Mouse (Mus musculus) heart, adult 8-10 months (tissue): Measurements from ENCODE around the gene Cab39l. TPM values are rescaled to one million over a fixed set of nuclear protein-coding genes. Genes with fewer than 3 reads are reported as not detected.

Source experiments
- DNase-seq: peaks from one replicate; pipeline ENCODE4 v3.0.0; 2022; ENCODE audit warnings: low spot score
- total RNA-seq, 4 experiments: library from RNA; stranded (reverse); gene quantifications; 2 replicates each; pipeline ENCODE4 v1.2.4; 2022

The Cab39l gene
- total RNA-seq, 4 experiments from 2014 or later: 21.4 to 29.6 (median 24.4) TPM

DNA sequence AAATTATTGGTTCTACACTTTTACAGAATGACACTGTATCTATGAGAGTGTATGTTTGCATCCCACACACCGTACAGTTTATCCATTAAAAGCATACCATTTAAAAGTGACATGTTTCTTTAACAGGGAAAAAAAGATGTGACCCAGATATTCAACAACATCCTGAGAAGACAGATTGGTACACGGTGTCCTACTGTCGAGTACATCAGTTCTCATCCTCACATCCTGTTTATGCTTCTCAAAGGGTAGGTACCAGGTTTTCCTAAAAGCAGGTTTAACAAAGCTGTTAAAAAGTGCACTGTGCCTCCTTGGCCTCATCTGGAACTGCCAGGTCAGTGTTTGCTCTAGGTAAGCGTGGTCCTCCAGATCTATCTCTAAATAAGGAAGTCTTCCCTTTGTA lies 65.4 kb downstream of the Cab39l start:
- DNase-seq: no peak

DNA sequence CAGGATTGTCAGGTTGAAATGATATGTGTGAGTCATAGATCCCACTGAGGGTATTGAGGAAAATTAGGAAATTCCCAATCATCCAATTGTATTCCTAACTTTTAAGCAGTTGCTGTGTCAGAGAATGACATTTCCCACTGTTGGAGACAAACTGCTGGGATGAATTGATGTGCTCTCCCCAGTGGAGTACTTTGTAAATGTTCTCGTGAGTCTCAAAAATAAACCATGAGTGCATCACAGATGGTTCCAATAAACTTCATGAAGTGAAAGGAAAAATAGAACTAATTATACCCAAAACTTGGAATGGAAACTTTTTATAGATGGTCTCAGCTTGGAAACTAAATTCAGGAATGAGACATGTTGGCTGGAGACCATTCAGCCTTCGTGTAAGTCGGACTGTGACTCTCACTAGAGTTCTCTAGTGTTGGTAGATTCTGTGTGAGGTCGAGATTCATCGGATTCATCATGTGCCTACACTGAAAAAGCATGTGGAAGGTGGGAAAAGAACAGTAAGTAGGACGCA lies 73.2 kb downstream of the Cab39l start:
- DNase-seq: no peak

DNA sequence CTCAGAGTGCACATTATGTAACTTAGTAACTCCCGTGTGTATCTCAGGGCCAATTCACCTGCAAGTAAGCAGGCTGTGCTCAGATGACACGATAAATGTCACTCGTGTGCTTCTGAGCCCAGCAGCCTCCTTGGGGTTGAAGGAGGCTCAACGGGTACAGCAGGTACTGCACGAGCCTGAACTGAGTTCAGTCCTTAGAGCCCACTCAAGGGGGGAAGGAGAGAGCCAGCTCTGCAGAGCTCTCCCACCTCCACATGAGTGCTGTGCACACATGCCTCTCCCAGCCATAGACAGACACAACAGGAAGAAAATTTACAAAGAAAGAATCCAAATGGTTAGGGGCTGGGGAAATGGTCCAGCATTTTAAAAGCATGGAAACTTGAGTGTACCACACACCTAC lies 85.1 kb downstream of the Cab39l start:
- no peak for DNase-seq

DNA sequence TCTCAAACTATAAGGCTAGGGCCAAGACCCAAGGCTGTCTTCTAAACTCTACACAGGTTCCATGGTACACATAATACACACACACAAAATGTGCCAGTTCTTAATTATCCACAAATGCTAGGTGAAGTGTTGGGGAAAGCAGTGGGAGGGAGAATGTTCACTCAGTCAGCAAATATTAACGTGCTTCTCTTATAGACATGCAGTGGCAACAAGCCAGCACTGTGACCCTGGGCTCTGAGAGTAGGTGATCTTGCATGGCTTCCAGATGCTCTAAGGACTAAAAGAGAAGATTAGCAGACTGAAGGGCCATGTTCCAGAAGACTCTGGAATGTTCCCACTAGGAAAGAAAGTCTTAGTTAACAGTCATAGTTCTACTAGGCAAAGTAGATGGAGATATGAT lies 90.0 kb downstream of the Cab39l start:
- no peak for DNase-seq

DNA sequence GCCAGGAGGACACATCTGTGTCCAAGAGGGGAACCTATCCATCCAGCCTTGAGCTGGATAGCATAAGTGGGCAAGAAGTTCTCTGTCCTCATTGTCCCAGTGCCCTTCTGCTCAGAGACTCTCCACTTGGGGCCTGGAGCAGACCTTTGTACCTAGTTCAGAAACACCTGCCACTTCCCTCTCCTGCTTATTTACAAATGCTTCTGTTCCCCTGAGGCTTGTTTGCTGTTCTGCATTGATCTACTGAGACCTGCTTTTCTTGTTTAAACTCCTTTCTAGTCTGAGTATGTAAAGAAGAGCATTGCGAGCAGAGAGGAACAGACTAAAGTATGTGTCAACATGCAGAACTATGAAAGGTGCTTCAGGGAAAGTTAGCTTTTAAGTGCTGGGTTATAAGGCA lies 92.2 kb downstream of the Cab39l start:
- no peak for DNase-seq

DNA sequence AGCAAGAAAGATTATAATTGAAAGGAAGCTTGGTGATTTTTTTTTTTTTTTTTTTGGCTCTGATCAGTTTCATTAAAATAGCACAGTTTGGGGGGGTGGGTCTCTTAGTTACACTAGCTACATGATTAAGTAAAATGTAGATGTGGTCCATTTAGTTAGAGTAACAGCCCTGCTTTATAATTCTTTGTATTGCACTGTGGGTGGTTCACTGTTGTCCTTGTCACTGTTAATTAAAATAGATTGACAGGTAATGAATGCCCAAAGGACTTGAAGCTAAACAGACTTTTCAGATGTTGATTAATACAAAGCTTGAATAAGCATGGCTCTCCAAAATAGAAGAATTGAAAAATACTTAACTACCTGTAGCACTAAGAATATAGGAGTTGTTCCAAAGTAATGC lies 93.1 kb downstream of the Cab39l start:
- no peak for DNase-seq

DNA sequence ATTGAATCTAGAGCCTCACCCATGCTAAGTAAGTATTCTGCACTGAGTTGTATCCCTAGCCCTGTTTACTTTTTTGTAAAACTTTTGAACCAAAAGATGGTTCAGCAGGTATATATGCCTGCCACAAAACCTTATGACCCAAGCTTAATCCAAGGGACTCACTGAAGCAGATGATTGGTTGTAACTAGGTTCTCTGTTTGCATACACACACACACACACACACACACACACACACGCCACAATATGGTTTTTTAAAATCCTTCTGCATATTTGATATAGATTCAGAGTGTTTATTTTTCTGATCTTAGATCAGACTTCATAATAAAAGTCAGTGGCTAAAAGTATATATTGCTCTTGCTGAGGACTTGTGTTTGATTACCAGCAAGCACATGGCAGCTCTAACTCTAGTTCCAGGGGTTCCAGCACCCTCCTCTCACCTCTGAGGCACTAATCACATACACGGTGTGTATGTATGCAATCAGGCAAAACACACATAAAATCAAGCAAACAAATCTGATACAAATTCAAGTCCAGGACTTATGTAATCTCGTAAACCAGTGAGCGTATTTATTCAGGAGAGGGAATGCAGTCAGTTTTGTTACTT lies 97.2 kb downstream of the Cab39l start:
- no peak for DNase-seq

DNA sequence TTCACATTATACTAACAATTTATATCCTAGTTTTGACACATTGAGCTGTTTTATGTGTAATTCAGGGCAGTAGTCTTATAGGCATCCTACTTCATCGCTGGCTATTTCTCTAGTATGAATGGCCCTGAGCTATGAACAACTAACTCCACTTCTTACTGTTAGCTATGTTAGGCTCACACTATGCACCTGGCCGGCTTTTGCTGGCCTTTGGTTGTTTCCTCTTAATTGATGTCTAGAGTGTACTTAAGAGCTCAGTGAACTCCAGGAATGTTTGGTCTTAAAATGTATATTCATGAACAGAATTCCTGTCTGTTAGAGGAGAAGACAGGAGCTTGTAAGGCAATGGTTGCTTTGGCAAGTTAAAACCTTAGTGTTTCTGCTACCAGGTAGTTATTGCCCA lies 99.5 kb downstream of the Cab39l start:
- DNase-seq: no peak

DNA sequence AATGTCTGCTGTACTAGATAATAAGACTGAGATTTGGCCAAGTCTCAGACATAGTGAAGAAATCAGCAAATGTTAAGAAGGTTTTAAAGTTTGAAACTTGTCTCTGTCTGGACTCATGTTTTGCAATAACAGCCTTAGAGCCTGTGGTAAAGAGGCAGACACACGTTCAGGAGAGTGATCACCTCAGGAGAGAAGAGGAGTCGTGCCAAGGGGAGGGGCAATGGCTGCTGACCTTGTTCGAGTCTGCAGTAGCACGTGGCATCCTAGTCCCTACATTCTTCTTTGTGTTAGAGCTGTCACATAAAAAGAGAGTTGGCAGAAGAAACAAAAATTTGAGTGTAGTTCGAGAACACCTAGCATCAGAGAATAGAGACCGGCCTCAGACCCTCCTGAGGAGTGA lies 100.0 kb downstream of the Cab39l start:
- DNase-seq: no peak

DNA sequence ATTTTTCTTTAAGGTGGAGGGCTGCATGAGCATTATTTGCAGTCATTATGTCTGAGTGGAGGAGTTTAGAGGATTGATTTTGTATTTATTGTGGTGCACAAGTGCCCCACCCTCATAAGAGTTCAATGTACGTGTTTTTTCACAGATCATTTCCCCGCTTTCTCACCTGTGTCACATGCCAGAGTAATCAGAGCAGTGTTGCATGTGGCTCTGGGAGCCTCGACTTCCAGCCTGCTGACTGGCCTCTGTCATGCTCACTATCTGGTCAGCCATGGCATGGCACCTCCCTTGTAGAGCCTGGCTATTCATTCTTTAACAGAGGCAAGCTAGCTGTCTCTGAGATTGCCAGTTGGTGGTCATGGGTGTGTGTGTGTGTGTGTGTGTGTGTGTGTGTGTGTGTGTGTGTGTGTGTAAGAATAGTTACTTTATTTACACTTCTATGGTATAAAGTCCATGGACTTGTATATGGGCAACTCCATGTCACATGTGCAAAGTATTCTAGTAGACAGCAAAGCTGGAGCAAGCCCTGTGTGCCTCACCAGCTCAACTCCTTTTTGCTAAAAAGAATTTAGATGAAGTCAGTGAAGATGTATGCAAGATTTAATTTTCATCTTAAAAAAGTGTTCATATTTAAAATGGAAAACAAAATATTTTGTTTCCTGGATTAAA lies 102.5 kb downstream of the Cab39l start:
- DNase-seq: no peak

DNA sequence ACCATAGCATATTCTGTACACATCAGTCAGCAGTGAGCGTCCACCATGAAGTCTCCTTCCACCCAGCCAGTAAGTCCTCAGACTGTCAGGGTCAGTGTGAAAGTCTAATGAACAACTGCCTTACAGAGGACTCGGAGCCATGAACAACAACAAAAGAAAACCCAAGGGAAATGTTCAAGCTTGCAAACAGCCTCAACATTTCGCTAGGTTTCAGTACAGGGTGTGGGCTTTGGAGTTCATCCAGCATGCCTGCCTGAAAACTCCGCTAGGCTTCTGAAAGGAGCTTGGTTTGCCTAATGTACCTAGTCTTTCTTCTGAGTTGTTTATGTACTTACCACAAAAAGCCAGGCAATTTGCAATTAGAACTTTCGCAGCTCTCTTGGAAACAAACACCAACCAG lies 103.2 kb downstream of the Cab39l start:
- peak; percentile 26 for DNase-seq

DNA sequence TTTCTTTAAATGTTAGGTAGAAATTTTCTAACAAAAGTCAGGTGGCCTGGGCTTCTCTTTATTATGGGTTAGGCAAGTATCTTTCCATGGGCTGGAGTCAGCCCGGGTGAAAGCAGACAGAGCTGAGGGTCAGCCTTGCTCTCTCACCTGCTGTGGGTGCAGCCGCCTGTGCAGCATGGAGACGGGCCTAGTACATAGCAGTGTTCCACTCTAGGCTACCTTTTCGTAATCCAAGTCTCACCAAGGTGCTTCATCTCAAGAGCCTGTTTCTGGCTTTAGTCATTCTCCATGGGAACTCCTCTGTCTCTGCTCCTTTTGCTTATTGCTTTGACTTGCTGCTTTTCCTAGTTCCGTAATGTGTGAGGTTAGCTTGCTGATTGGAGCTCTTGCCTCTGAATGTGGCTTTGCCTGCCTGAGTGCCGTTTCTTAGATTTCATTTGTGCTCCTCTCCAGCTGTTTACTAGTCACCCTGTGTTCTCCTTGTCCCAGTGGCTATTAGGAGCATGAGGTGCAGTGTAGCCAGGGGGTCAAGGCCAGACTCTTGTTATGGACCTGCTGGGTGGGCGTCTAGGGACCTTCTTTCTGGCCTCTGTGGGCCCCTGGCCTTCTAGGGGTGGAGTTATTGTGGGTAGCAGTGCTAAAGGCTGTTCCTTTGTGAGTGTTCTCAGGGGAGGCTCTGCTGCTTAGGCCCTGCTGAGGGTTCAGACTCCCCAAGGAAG lies 105.5 kb downstream of the Cab39l start:
- no peak for DNase-seq

DNA sequence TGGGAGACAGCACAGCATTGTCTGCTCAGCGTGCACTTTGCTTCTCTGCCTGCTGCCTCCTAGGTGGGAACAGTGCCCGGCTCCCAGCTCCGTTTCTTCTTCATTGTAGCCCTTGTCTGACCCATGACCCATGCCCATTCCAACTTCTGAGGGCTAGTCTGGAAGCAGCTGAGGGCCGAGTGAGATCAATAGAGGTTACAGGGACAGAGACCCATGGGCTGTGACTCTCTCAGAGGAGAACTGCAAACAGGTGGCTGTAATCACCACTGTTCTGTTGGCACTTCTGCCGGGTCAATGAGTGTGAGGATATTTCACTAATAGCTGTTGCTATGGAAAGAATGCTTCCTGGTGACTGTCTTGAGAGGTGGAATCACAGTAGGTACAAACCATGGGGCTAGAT lies 106.8 kb downstream of the Cab39l start:
- no peak for DNase-seq

DNA sequence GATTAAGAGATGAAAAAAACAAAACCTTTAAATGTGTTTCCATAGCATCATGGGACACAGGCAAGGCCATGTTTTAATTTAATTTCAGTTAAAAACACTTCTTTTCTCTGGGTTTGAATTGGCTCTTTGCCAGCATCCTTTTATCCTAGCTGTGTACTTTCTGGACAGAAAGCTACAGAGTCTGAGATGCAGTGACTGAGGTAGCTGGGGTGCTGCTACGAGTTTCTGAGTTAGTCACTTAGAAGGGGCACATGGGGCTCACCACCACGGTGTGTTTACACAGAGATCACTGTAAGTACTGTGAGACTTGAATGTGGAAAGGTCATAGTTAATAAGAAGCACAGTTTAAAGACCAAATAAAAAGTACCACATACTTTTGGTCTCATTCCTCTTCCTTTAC lies 107.8 kb downstream of the Cab39l start:
- no peak for DNase-seq

DNA sequence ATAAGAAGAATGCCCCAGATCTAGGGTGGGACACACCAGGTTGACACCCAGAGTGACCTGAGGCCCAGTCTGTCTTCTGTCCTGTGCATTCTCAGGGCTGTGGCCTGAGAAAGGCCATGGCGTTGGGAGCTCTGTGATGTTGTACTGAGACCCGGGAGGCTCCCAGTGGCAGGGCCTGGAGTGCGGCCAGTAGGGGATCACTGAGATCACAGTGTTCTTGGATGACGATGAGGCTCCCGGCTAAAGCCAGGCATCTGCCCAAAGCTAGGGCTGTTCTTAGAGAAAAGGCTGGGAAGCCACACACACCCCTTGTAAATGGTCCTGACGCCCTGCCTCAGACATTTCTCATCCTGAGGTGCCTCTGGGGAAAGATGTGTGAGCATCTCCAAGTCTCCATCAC lies 108.3 kb downstream of the Cab39l start:
- peak; percentile 80 for DNase-seq

DNA sequence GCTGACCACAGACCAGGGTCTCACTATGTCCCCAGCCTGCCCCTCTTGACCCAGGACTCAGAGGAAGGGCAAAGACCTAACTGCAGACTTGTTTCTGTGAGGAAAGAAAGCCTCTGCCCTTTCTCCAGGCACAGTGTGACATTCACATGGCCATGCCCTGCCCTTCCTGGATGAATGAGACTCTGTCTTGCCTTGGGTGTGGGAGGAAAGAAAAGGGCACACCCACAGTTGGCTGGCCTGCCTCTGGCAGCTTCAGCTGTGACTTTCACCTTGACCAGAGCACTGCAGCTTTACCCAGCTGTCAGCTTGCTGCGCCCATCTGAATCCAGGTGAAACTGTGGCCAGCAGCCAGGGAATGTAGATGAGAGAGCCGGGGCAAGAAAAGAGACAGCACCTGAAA lies 110.1 kb downstream of the Cab39l start:
- DNase-seq: peak; percentile 33

DNA sequence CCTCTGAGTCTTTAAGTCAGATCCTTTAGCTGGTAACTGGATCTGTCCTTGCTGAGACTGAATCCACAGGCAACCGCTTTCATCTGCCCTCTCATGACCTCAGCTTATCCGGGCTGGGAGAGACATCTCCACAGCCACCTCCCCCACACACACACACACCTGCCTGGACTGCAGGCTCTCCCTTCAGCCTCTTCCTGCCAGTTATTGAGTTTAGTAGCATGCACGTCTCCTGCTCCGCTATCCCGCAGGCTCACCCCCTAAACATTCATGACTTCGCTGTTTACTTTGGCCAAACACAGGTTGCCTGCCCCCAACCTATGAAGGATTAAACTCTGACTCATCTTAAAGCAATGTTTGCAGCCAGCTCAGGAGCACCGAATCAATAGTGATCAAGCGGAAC lies 111.2 kb downstream of the Cab39l start:
- DNase-seq: no peak

DNA sequence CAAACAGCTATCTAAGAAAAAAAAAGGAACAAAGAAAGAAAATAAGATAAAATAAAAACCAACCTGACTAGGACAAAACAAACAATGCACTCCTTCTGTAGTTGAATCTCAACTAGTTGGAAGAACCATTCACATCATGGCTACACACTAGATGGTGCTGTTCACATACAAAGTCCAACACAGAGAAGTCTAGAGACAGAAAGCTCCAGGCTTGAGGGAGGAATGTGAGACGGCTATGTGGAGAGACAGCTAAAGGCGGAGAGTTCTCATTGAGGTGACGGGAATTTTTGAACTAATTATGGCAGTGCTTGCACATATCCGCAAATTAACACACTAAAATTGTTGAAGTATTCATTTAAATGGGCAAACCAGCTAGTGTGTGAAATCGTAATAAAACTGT lies 113.3 kb downstream of the Cab39l start:
- no peak for DNase-seq

DNA sequence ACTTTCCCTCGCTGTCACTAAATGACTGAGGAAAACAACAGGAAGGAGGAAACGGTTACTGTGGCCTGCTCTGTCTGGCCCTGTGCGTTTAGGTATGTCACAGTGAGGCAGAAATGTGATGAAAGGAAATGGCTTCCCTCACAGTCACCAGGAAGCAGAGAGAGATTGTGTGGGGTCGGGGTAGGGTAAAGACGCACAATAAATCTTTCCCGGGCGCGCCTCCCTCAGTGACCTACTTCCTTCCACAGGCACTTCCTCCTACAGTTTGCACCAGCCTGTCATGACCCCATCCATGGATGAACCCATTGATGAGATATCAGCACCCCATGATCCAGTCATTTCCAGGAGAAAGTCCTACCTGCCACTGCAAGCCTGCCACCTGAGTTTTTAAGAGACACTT lies 114.2 kb downstream of the Cab39l start:
- no peak for DNase-seq

DNA sequence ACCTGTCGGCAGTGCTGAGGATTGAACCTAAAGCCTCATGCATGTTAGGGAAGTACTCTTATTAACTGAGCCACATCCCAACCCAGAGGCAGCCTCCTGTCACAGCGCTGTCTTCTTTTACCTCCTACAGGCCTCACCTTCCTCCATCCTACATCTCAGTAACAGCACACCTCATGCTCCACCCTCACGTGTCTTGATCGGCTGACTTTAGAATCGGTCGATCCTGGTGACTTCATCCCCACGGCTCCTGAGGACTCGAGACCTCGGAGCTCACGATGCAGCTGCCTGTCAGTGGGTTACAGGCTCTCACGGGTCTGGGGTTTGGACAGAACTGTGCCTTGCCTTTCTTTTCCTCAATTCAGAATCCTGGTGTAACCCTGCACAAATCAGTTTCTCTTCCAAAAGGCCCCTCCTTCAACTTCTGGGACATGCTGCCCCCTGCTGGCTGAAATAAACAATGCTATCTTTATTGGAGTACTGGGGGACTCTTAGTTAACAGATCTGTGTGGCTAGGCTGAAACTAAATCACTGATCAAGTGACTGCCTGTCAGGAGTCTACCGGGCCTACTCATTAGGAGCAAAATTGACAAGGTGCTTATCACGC lies 115.3 kb downstream of the Cab39l start:
- peak; percentile 87 for DNase-seq

DNA sequence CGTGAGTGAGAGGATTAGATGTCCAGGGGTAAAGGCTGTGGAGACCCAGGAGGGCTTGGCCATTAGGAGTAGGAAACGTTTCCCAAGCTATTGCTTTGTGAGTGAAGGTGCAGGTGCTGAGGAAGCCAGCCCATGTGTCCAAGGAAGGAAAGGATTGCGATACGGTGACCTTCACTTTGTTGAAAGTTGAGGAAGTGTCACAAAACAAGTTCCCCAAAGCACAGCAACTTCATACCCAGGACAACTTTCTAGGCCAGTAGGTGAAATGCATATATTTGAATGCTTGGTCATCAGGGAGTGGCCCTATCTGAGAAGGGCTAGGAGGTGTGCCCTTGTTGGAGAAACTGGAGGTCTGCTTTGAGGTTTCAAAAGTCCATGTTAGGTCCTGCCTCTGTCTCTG lies 116.3 kb downstream of the Cab39l start:
- no peak for DNase-seq

DNA sequence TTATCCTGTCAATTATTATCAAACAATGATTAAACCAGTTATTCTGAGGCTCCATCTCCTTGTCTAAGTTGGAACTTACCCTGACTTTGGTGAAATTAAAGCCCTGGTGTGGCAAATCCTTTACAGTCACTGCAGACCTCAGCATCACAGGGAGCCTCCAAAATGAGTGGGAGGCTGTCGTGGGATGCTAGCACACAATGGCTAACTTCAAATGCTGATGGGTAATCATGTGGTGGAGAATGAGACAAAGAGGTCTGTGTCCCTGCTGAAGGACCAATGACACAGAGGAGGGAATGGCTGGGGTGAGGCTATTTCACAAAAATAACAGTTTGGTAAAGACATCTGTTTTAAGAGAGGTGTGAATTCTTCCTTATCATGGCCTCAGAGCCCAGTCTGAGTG lies 117.1 kb downstream of the Cab39l start:
- DNase-seq: no peak

DNA sequence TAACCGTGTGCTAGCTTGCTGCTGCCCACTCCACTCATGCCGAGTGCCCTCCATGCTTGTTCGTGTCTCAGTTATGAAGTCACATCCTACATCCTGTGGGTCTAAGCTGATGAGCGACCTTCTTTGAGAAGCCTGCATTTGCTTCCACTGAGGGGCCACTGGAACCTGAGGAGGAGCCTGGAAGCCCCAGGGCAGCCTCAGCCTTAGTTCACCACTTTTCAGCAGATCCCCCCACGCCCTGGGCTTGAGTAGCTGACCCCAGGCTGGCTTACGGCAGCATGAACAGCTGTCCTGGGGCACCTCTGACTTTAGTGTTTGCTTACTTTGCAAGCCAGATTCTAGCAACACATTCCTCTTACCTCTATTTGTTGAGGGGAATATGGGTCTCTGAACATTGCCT lies 126.0 kb downstream of the Cab39l start:
- no peak for DNase-seq
